ENCODE assay signal across 31 mouse cellular contexts in genomic region chr8:113389504-113389903, GRCm38 (mm10).
DNase-seq lines count a peak whose midpoint lies in the region; ATAC-seq and TF ChIP-seq lines count a peak whose summit lies in the region.
"Had no signal": no experiment of that assay in that cellular context is flagged by ENCODE, and none has a peak within 500 bp of the region (broad histone marks: within the 10 kb centered on the region; RNA-seq: fewer than 3 reads in every experiment).

No protein-coding gene starts in this region.

- DNase-seq in embryonic facial prominence, embryonic 11.5 days (ENCODE audit: low spot score), result no peak
- no peak for DNase-seq in embryonic facial prominence, embryonic 10.5 days (ENCODE audit: low spot score)
- no peak for DNase-seq in lung, embryonic 14.5 days
- DNase-seq in lung, adult 2 months, result no peak
- no peak for DNase-seq in spleen, postnatal 14 days (ENCODE audit: low spot score in 2 of 2)
- DNase-seq: adrenal gland, adult 8-10 months; cerebellum, adult 8-10 months; cerebellum, postnatal 25 days; gastrocnemius, postnatal 14 days; kidney, adult 18-20 months; kidney, postnatal 36 days; liver, postnatal 0 days; lung, postnatal 10 days; retina, postnatal 1 day; right cerebral cortex, postnatal 25 days; thymus, postnatal 14 days had no signal

- peak; percentile 59; the same call in 1 of the 2 replicates for ATAC-seq in embryonic facial prominence, embryonic 11.5 days (replicated peaks; ENCODE audit: insufficient number of reproducible peaks, low FRiP score, low TSS enrichment, low read depth)
- peak; percentile 60; the same call in 1 of the 2 replicates for ATAC-seq in lung, embryonic 14.5 days (ENCODE audit: insufficient read depth)
- peak; percentile 34; the same call in 1 of the 2 replicates for ATAC-seq in intestine, embryonic 15.5 days
- ATAC-seq in megakaryocyte, adult 5-6 weeks (ENCODE audit: poor library complexity, severe bottlenecking), result no peak
- ATAC-seq: forebrain, embryonic 15.5 days; hindbrain, postnatal 0 days; liver, postnatal 0 days; midbrain, embryonic 15.5 days had no signal

- no peak overlapping the region for H3K4me2 ChIP-seq in embryonic facial prominence, embryonic 11.5 days (ENCODE audit: low read depth, low read length)
- no peak overlapping the region for H3K4me2 ChIP-seq in lung, embryonic 14.5 days
- no peak overlapping the region for H3K4me2 ChIP-seq in intestine, embryonic 15.5 days (replicated peaks)
- H3K4me2 ChIP-seq: forebrain, embryonic 15.5 days; hindbrain, embryonic 12.5 days; limb, embryonic 13.5 days; liver, embryonic 11.5 days; midbrain, embryonic 15.5 days; neural tube, embryonic 15.5 days had no signal

- H3K36me3 ChIP-seq in embryonic facial prominence, embryonic 11.5 days (replicated peaks; ENCODE audit: control insufficient read depth, insufficient read depth, low read depth, low read length), result no peaks in the 10 kb centered on the region
- H3K36me3 ChIP-seq in embryonic facial prominence, embryonic 10.5 days (replicated peaks), result no peaks in the 10 kb centered on the region
- no peaks in the 10 kb centered on the region for H3K36me3 ChIP-seq in lung, embryonic 14.5 days (ENCODE audit: insufficient read depth)
- H3K36me3 ChIP-seq in intestine, embryonic 15.5 days, result no peaks in the 10 kb centered on the region
- H3K36me3 ChIP-seq: forebrain, embryonic 15.5 days; G1E; hindbrain, embryonic 12.5 days; limb, embryonic 13.5 days; midbrain, embryonic 10.5 days; midbrain, embryonic 15.5 days; neural tube, embryonic 15.5 days had no signal

- WGBS in embryonic facial prominence, embryonic 11.5 days, result 21% methylated on average over 2 of the region's 2 CpGs
- WGBS in embryonic facial prominence, embryonic 10.5 days, result 25% methylated on average over 2 of the region's 2 CpGs
- WGBS in lung, embryonic 14.5 days, result 40% methylated on average over 2 of the region's 2 CpGs
- WGBS in lung, adult 2 months, result 41% methylated on average over 2 of the region's 2 CpGs
- WGBS in intestine, embryonic 15.5 days, result 36% methylated on average over 2 of the region's 2 CpGs

- no peak overlapping the region for H3K27ac ChIP-seq in embryonic facial prominence, embryonic 11.5 days (replicated peaks; ENCODE audit: low read depth, low read length)
- no peak overlapping the region for H3K27ac ChIP-seq in embryonic facial prominence, embryonic 10.5 days (replicated peaks)
- no peak overlapping the region for H3K27ac ChIP-seq in lung, embryonic 14.5 days (ENCODE audit: low read depth)
- H3K27ac ChIP-seq in intestine, embryonic 15.5 days, result no peak overlapping the region
- H3K27ac ChIP-seq: forebrain, embryonic 15.5 days; hindbrain, embryonic 12.5 days; hindbrain, postnatal 0 days; layer of hippocampus, adult 2 months; left cerebral cortex, adult 2 months; limb, embryonic 13.5 days; macrophage; midbrain, embryonic 10.5 days; midbrain, embryonic 15.5 days; neural tube, embryonic 15.5 days had no signal

- H3K4me1 ChIP-seq in embryonic facial prominence, embryonic 11.5 days (ENCODE audit: control insufficient read depth, insufficient read depth, low read length), result no peaks in the 10 kb centered on the region
- 0 out of 2 replicates have a peak, but pooled peaks cover 5% of the 10 kb centered on the region for H3K4me1 ChIP-seq in embryonic facial prominence, embryonic 10.5 days
- H3K4me1 ChIP-seq in lung, embryonic 14.5 days (ENCODE audit: insufficient read depth), result no peaks in the 10 kb centered on the region
- no peaks in the 10 kb centered on the region for H3K4me1 ChIP-seq in lung, adult 2 months (ENCODE audit: control insufficient read depth, insufficient read depth, low read length)
- no peaks in the 10 kb centered on the region for H3K4me1 ChIP-seq in intestine, embryonic 15.5 days (replicated peaks)
- H3K4me1 ChIP-seq: forebrain, embryonic 15.5 days; hindbrain, embryonic 12.5 days; midbrain, embryonic 10.5 days; midbrain, embryonic 15.5 days; neural tube, embryonic 15.5 days had no signal

- no peaks in the 10 kb centered on the region for H3K27me3 ChIP-seq in embryonic facial prominence, embryonic 11.5 days (ENCODE audit: control insufficient read depth, insufficient read depth, low read length)
- no peaks in the 10 kb centered on the region for H3K27me3 ChIP-seq in embryonic facial prominence, embryonic 10.5 days (replicated peaks; ENCODE audit: low read depth, poor library complexity, severe bottlenecking)
- H3K27me3 ChIP-seq in lung, embryonic 14.5 days (ENCODE audit: insufficient read depth, low read length), result no peaks in the 10 kb centered on the region
- no peaks in the 10 kb centered on the region for H3K27me3 ChIP-seq in intestine, embryonic 15.5 days (replicated peaks)
- H3K27me3 ChIP-seq: forebrain, embryonic 15.5 days; hindbrain, embryonic 12.5 days; limb, embryonic 13.5 days; midbrain, embryonic 15.5 days; neural tube, embryonic 15.5 days had no signal

- TF ChIP-seq CTCF in lung, embryonic 14.5 days (IDR thresholded peaks at IDR 0.05; ENCODE audit: low read depth), result no peak
- TF ChIP-seq CTCF in lung, adult 2 months (IDR thresholded peaks at IDR 0.05; ENCODE audit: insufficient read depth, low read length), result no peak

- H3K9me3 ChIP-seq in embryonic facial prominence, embryonic 11.5 days (replicated peaks; ENCODE audit: control insufficient read depth, low read length), result no peaks in the 10 kb centered on the region
- H3K9me3 ChIP-seq in embryonic facial prominence, embryonic 10.5 days, result no peaks in the 10 kb centered on the region
- no peaks in the 10 kb centered on the region for H3K9me3 ChIP-seq in lung, embryonic 14.5 days (ENCODE audit: low read depth, low read length)
- no peaks in the 10 kb centered on the region for H3K9me3 ChIP-seq in intestine, embryonic 15.5 days
- H3K9me3 ChIP-seq: forebrain, embryonic 15.5 days; hindbrain, embryonic 12.5 days; limb, embryonic 13.5 days; midbrain, embryonic 10.5 days; midbrain, embryonic 15.5 days; neural tube, embryonic 15.5 days had no signal

- TF ChIP-seq POLR2A in lung, adult 2 months (IDR thresholded peaks at IDR 0.05; ENCODE audit: borderline replicate concordance, extremely low read depth, low read depth, low read length), result no peak

- H3K4me3 ChIP-seq in embryonic facial prominence, embryonic 11.5 days (ENCODE audit: low read depth, low read length), result no peak overlapping the region
- H3K4me3 ChIP-seq in embryonic facial prominence, embryonic 10.5 days, result no peak overlapping the region
- H3K4me3 ChIP-seq in lung, embryonic 14.5 days (ENCODE audit: low read depth, low read length), result no peak overlapping the region
- H3K4me3 ChIP-seq in lung, adult 2 months (replicated peaks; ENCODE audit: extremely low read depth, low read depth, low read length), result no peak overlapping the region
- no peak overlapping the region for H3K4me3 ChIP-seq in intestine, embryonic 15.5 days (replicated peaks)
- H3K4me3 ChIP-seq: erythroblast, embryonic 14.5 days; forebrain, embryonic 15.5 days; hindbrain, embryonic 12.5 days; layer of hippocampus, adult 2 months; left cerebral cortex, adult 2 months; limb, embryonic 13.5 days; midbrain, embryonic 10.5 days; midbrain, embryonic 15.5 days; neural tube, embryonic 15.5 days had no signal

- H3K9ac ChIP-seq in embryonic facial prominence, embryonic 11.5 days (replicated peaks; ENCODE audit: low read length), result no peak overlapping the region
- H3K9ac ChIP-seq in lung, embryonic 14.5 days, result no peak overlapping the region
- H3K9ac ChIP-seq in intestine, embryonic 15.5 days, result no peak overlapping the region
- H3K9ac ChIP-seq: forebrain, embryonic 15.5 days; hindbrain, embryonic 12.5 days; limb, embryonic 13.5 days; liver, postnatal 0 days; midbrain, embryonic 15.5 days; neural tube, embryonic 15.5 days had no signal
